Mouse (Mus musculus): ENCODE measurements around the gene Ripor3.

The Ripor3 gene

DNA sequence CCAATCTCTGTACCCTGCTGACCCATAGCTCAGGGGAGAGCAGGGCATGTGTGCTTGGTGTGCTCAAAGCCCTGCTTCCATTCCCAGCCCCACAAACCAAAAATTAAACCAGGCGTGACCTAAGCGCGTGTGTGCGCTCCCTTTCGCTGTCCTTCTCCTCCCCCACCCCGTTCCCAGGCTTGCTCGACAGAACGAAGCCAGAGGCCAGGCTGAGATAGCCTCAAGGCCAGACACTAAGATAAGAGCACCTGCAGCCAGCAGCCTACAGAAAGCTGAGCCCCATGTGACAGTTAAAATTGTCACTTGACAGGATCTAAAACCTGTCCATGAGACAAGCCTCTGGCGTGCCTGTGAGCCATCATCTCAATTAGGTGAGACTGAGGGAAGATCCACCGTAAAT, 23.5 kb upstream of the Ripor3 start:
- in situ Hi-C loops (cut with MboI; ENCODE audit: low sequenced_read_pairs), result no loop called here

DNA sequence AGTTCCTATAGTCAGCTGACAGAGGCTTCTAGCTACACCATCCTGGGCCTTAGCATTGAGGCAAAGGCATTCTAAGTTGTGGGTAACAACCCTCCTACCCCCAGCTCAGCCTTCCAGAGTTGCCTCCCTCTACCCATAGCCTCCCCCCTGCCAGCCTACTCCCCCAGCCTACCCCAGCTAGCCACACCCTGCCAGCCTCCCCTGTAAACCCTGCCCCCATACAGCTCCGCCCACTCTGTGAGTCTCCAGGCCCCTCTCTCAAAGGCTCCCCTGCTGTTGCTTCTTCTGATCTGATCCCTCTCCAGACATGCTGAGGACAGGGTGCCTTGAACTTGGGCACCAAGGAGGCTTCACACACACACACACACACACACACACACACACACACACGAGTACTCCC, 21.4 kb upstream of the Ripor3 start:
- in situ Hi-C loops (cut with MboI; ENCODE audit: low sequenced_read_pairs), result no loop called here

DNA sequence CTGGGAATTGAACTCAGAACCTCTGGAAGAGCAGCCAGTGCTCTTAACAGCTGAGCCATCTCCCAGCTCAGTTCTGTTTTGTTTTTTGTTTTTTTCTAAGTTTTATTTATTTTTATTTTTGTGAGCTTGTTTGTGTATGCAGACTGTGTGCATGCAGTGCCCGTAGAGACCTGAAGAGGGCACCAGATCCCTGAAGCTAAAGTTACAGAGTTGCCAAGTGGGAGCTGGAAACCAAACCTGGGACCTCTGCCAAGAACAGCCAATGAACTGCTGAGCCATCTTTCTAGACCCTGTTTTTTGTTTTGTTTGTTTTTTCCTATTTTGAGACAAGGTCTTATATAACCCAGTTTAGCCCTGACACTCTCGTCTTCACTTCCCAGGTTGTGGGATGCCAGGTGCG, 18.0 kb upstream of the Ripor3 start:
- in situ Hi-C loops (cut with MboI; ENCODE audit: low sequenced_read_pairs), result no loop called here

DNA sequence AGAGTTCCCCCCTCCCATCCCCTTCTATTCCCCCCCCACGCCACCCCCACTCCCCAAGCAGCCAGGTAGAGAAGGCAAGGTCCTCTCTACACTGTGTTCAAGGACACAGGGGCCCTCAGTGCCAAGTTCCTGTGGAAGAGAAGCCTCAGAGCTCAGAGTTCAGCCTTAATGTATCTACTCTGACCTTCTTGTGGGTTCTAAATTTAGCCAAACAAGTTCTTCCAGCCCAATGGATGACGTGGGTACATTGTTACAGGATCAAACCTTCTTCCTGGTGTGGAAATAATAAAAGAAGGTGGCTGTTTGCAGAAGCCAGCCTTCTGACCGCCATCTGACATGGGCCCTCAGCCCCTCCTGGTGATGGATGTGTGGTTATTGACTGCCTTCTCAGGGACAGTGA, 16.0 kb upstream of the Ripor3 start:
- in situ Hi-C loops (cut with MboI; ENCODE audit: low sequenced_read_pairs), result no loop called here

DNA sequence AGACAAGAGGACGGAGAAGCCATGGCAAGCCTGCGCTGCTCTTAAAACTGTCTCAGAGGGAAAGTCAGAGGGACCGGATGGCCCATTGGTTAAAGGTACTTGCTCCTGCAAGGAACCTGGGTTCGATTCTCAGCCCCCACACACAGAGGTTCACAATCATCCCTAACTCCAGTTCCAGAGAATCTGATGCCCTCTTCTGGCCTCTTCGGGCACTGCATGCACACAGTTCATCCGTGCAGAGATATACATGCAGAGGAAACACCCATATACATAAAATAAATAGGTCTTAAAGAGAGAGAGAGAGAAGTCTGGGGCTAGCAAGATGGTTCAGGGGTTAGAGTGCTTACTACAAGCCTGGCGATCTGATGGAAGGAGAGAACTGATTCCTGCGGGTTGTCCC, 15.5 kb upstream of the Ripor3 start:
- in situ Hi-C loops (cut with MboI; ENCODE audit: low sequenced_read_pairs), result no loop called here

DNA sequence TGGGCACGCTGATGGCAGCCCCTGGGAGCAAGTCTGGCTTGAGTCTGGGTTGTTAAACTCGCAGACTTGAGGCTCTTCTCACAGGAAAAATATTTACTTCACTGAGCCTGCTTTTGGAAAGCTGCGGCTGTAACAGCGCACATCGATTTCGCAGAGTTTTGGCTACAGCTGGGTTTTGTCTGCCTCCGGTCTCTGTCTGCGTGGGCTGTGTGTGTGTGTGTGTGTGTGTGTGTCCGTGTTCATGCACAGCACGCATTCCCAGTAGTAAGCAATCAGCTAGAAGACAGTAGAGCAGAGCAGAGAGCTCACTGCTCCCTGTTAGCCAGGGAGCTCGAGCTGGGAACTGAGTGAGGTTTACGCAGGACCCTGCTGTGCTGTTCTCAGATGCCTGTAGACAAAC, 14.8 kb upstream of the Ripor3 start:
- in situ Hi-C loops (cut with MboI; ENCODE audit: low sequenced_read_pairs), result no loop called here

DNA sequence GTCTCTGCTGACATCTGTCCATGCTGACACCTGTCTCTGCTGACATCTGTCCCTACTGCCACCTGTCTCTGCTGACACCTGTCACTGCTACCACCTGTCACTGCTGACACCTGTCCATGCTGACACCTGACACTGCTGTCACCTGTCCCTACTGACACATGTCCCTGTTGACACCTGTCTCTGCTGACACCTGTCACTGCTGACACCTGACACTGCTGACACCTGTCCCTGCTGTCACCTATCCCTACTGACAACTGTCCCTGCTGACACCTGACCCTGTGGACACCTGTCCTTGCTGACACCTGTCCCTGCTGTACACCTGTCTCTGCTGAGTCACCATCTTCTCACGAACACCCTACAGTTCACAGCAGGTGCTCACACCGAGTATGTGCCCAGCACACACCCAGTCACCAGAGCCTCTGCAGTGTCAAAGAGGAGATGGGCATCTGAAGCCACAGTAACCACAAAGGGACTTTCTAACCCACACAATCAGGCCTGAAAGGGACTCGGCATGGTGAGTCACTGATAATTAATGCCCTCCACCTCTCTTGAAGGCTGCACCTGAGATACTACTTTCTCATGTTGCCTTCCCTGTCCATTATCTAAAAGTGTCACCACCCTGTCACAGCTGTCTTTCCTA, 13.5 kb upstream of the Ripor3 start:
- in situ Hi-C loops (cut with MboI; ENCODE audit: low sequenced_read_pairs), result no loop called here

DNA sequence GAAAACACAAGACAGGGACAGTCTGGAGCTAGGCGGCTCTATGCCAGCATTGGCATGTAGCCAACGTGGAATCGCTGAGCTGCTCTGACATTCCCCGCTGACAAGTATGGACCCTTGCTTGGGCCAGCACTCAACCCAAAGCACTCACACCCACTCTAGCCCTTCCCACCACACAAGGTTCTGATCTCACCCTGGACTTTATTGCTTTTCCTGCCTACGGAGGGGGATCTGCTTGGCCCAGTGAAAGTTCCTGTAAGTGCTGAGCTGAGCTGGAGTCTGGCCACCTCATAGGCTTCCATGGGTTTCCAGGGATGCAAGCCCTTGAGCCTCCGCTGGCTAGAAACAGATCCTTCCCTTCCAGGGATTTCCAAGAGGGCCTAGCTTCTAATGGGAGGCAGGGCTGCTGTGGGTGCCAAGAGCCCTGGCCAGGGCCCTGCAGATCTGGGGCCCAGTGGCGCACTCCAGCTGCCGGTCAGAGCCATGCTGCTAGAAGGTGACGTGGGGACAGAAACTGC, 8.8 kb upstream of the Ripor3 start:
- in situ Hi-C loops (cut with MboI; ENCODE audit: low sequenced_read_pairs), result no loop called here

DNA sequence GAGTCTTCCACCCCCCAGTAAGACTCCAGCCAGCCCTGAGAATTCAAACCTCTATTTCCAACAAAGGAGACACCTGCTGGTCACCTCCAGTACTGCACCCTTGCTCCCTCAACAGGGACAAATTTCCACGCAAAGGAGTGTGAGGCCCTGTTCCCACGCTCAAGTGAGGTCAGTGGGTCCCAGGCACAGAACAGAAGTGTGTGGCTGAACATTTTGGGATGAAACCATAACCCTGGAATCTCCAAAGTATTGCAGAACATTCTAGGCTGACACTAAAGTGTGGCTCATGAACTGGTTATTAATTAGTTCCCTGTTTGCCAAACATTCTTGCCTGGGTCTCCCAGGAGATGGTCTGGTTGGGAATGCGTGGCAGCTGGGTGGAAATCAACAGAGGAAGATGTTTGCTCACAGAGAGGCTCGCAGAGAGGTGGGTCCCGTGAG, 6.6 kb upstream of the Ripor3 start:
- in situ Hi-C loops (cut with MboI; ENCODE audit: low sequenced_read_pairs), result no loop called here

DNA sequence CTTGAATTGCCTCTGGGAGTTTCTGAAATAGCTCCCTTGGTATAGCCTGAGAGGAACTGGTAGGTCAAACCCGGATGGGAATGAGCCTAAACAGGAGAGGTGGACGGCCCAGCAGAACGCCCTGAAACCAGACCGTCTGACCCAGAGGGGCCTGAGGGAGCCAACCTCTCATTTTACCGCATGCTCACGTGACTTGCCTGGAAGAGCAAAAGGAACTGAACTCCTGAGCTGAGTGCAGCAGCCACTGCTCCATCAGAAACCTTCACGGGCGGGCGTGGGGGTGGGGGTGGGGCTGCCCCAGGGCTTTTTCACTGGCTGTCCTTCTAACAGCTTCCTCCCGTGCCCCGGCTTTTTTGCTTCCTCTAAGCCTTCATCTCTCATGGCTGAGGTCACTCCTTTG, 475 bp upstream of the Ripor3 start:
- in situ Hi-C loops (cut with MboI; ENCODE audit: low sequenced_read_pairs), result no loop called here

DNA sequence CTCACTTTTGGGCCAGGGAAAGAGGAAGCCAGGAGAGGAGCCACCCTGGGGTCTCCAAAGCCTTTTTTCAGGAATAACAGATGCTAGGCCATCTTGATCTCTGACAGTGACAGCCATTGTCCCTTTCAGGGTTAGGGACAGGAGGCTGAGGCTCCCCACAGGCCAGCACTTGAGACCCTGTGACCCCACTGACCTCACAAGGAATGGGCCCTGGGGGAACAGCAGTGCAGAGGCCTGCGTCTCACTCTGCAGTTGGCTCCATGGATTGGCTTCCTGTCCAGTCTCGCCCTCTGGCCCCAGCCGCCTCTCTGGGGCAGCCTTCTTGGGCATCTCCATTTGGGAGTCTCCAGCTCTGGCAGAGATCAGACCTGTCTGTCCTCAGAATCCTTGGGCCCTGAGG, 2.3 kb downstream of the Ripor3 start:
- in situ Hi-C loops (cut with MboI; ENCODE audit: low sequenced_read_pairs), result no loop called here

DNA sequence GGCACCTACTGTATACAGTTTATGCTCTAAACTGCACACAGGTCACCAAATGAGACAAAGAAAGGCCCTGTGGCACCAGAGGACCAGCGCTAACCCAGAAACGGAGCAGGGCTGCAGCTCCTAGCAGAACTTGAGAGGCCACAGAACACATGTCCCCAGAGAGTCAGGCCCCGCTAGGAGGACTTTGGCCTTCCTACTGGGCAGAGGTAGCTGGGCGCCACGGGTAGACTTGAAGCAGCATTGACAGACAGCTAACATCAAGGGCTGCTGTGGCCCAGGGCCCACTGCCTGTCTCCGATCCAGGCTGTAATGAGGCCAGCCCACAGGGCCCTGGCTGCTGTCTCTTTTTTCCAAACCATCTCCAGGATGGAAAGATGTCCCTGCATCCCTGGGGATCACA, 3.9 kb downstream of the Ripor3 start:
- in situ Hi-C loops (cut with MboI; ENCODE audit: low sequenced_read_pairs), result no loop called here

DNA sequence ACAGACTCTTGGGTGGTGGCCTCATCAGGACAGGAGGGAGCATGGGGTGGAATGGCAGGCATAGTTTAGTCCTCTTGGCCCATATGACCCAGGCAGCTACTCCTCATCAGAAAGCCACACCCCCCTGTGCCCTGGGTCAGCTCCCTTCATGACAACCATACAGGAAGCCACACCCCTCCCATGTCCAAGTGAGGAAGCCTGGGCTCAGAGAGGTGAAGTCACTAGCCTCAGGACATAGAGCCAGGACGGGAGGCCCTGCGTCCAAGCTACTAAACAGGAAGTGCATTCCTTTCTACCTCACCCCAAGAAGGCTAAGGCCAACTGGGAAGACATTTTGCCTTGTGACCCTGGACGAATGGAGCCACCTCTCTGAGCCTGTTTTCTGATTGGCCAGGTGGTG, 4.8 kb downstream of the Ripor3 start:
- in situ Hi-C loops (cut with MboI; ENCODE audit: low sequenced_read_pairs), result no loop called here

DNA sequence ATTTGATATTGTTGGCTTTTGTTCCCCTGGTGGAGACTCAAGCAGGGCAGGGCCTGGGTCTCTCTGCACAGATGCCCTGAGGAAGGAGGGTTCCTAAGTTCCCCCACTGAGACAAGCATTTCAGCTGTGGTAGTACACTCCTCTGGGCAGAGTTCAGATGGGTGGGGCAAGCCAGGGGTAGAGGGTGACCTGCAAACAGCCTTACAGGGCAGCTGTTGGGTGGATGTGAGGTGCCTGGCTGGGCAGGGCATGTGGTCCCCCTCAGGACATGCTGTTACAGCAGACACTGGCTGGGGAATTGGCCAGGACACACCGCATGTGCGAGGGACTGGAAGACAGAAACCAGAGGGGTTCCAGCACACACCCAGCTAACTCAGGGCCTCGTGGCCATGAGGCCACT, 5.4 kb downstream of the Ripor3 start:
- in situ Hi-C loops (cut with MboI; ENCODE audit: low sequenced_read_pairs), result no loop called here

DNA sequence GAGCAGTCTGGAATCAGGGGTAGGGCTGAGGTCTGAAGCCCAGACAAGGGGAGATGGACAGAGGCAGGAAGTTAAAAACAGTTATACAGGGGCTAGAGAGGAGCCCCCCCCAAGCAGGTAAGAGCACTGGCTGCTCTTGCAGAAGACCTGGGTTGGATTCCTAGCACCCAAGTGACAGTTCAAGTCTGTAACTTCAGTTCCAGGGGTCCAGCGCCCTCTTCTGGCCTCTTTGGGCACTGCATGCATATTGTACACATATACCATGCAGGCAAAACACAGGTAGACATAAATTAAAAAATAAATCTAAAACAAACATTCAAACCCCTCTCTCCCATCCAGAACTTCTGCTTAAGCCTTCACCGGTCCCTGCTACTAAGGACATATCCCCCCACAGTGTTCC, 6.0 kb downstream of the Ripor3 start:
- in situ Hi-C loops (cut with MboI; ENCODE audit: low sequenced_read_pairs), result no loop called here

DNA sequence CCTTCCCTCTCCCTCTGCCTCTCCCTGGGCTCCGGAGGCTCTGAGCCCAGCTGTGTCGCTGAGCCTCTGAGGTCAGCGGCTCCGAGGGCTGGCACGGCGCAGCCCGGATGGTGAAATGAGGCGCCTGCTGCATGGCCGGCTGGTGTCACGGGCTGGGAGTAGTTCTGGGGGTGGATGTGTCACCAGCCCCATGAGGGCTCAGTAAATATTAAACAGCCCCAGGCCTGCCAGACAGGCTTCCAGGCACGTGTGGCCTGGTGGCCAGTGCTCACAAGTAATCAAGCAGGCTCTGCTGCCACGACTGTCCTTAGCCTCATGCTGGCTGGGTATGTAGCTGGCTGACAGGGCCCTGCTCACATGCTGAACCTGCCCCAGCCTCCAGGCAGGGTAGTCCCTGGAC, 7.0 kb downstream of the Ripor3 start:
- in situ Hi-C loops (cut with MboI; ENCODE audit: low sequenced_read_pairs), result no loop called here

DNA sequence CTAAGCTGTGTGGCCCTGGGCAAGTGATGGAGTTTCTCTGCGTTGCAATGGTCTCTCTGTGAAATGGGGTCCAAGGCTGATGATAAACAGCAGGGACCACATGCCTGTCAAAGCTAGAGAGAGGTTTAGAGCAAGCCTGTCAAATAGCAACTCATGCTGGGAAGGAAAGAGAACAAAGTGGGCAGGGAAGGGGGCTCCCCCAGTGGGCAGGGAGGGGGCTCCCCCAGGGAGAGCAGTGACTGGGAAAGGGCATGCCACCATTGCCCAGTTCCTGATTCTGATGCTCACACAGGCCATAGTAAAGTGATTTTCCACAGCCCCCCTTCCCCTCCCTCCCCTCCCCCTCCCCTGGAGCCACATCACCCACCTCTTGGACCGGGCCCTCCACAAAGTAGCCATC, 7.5 kb downstream of the Ripor3 start:
- in situ Hi-C loops (cut with MboI; ENCODE audit: low sequenced_read_pairs), result no loop called here

DNA sequence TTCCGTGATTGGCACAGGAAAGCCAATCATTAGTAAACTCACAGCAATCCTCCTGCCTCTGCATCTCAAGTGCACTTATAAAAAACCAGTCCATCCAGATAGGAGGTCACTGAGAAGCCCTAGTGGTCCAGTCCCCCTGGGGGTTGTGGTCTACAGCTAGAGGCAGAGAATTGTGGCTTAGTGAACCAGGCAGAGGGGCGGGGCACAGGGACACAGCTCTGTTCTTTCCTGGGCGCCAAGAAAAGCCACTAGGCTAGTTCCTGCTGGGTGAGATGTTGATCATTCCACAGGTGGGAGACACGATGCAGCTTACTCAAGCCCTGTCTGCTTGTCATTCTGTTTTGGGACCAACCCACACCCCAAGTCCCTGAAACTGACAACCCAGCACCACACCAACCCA, 8.2 kb downstream of the Ripor3 start:
- in situ Hi-C loops (cut with MboI; ENCODE audit: low sequenced_read_pairs), result no loop called here

DNA sequence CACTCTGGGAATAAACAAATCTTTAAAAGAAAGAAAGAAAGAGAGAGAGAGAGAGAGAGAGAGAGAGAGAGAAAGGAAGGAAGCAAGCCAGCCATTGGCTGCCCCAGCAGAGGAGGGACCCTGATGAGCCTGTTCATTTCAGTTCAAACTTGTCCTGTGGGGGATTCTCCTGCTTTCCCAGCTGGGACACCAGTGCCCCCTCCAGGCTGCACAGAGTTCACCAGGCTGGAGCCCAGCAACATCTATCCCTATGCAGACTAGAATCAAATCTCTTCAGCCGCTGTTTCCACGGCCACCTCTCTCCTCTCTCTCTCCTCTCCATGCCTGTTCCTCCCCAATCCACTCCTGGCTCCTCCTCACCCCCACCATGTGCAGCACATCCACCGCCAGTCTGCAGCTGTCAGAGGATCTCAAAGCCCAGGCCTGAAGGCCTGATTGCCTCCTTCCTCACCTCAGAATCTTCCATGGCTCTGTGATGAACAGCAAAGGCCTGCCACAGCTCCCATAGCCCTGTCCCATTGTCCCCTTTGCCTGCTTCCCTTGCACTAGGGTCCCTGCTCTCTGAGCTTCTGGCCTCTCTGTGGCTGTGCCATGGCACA, 11.2 kb downstream of the Ripor3 start:
- in situ Hi-C loops (cut with MboI; ENCODE audit: low sequenced_read_pairs), result no loop called here

DNA sequence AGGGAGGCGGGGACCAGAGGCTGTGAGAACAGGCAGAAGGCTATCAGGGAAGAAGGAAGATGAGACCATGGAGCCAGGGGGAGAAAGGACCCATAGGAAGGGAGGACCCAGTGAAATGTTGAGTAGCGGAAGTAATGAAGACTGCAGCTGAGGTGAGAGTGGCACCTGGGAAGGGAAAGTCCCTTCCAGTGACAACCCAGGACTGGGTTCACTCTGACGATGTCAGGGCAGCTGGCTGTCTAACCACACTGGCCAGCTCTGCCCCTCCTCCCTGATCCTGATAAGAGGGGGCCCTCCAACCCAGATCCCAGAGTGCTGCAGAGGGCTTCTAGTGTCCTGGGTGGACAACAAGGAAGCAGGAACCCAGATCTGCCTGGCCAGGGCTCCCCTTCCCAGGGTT, 12.9 kb downstream of the Ripor3 start:
- in situ Hi-C loops (cut with MboI; ENCODE audit: low sequenced_read_pairs), result no loop called here

DNA sequence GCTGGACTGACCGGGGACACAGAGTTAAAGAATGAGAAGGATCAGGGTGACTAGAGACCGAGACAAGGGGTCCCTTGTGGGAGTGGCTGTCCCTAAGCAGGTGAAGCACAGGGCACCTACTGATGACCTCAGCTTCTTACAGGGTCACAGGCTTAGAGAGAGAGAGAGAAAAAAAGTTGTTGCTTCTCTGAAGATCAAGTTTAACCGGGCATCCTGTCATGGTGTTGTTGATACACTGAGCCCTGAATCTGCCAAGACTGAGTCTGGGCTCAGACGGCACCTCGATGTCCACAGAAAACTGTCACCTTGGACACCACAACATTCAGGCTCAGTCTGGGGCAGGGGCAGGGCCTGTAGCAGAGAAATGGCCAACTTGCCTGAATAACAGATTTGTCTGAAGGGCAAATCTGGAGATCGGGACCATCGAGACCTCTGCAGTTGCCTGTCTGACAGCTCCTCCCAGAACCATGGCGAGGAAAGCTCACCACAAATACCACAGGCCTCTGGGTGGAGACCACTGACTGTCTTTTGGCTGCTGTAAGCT, 13.7 kb downstream of the Ripor3 start:
- in situ Hi-C loops (cut with MboI; ENCODE audit: low sequenced_read_pairs), result no loop called here

DNA sequence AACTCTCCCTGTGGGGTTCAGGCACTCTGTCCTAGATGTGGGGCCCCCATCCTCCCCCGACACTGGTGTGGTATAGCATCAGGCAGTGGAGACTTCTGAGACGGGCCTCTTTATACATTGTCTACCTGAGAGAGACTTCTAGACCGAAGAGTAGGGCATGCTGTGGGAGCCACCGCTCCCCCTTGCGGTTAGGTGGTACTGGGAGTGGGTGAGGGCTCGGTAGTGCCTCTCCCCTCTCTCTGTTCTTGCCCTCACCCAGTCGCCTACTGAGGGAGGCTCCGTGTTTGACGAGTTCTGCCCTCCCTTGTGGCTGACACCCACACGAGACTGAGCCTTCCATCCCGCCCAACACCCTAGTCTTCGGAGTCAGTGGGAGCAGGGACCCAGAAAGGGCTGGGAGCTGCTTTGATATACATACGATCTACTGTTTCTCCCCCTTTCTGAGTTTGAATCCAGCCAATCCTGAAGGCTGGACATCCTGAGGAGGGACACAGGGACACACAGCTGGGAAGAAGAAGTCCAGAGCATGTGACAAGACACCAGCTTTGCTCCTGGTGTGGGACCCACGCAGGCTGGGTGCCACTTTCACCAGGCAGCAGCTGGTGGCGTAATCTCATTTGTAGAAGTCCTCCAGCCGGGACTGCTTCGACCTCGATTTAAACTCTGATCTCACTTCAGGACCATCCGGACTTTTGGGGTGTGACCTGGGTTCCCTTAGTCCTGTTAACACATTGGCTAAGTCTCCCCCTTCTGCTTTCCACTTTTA, 14.4 kb downstream of the Ripor3 start:
- in situ Hi-C loops (cut with MboI; ENCODE audit: low sequenced_read_pairs), result no loop called here

All from CH12F3 (cell line).